Mouse (Mus musculus) liver, adult 2 months (tissue): ENCODE measurements around the gene Gm28038. TPM values are rescaled to one million over a fixed set of nuclear protein-coding genes. Genes with fewer than 3 reads are reported as not detected.

Experiments used
- DNase-seq: peaks from one replicate; pipeline ENCODE4 v3.0.0-alpha.2; 2011; ENCODE audit warnings: low read depth, low spot score; ENCODE audit errors: extremely low read depth
- H3K27ac ChIP-seq: fragments of 200-500 bp; replicated peaks from 2 replicates; pipeline ENCODE4 v1.5.1; 2012; ENCODE audit warnings: low read depth, mild to moderate bottlenecking, control low read depth, inconsistent platforms, low read length; ENCODE audit not compliant: insufficient read depth
- H3K27me3 ChIP-seq: fragments of 200-500 bp; 2 replicates; pipeline ENCODE4 v1.6.1; 2012; ENCODE audit warnings: mild to moderate bottlenecking, moderate library complexity, low read length, inconsistent platforms; ENCODE audit not compliant: control insufficient read depth, insufficient read depth
- H3K36me3 ChIP-seq: fragments of 200-500 bp; 2 replicates; pipeline ENCODE4 v1.6.1; 2012; ENCODE audit warnings: low read length, inconsistent platforms; ENCODE audit not compliant: control insufficient read depth, insufficient read depth
- H3K4me1 ChIP-seq: fragments of 200-500 bp; 2 replicates; pipeline ENCODE4 v1.6.1; 2011; ENCODE audit warnings: low read length; ENCODE audit not compliant: control insufficient read depth, insufficient read depth
- H3K4me3 ChIP-seq: fragments of 200-500 bp; 2 replicates; pipeline ENCODE4 v1.5.1; 2011; ENCODE audit warnings: low read depth, mild to moderate bottlenecking, control low read depth, low read length, moderate library complexity; ENCODE audit not compliant: insufficient read depth
- H3K79me2 ChIP-seq: fragments of 200-500 bp; 2 replicates; pipeline ENCODE4 v1.6.1; 2012; ENCODE audit warnings: inconsistent platforms, mild to moderate bottlenecking, low read length, moderate library complexity; ENCODE audit not compliant: control insufficient read depth, insufficient read depth
- H3K9ac ChIP-seq: fragments of 200-500 bp; 2 replicates; pipeline ENCODE4 v1.6.1; 2012; ENCODE audit warnings: low read depth, mild to moderate bottlenecking, control low read depth, inconsistent platforms, low read length
- CTCF ChIP-seq: fragments of 200-500 bp; IDR thresholded peaks from 2 replicates; pipeline ENCODE4 v1.5.1; 2011; ENCODE audit warnings: low read depth, low read length, control low read depth
- POLR2A ChIP-seq: fragments of 200-500 bp; IDR thresholded peaks from 2 replicates; pipeline ENCODE4 v1.6.1; 2011; ENCODE audit warnings: low read length, control low read depth; ENCODE audit not compliant: insufficient read depth; ENCODE audit errors: extremely low read depth
- WGBS: fragments of 180-500 bp; shearing (Covaris S2); methylation state at CpG from one replicate; pipeline ENCODE4 v1.1.7; 2018; 5-methylcytosine and 5-hydroxymethylcytosine counted together
- polyA plus RNA-seq: library from polyadenylated mRNA; depleted of rRNA; stranded (reverse); fragments of >200 nt; gene quantifications from 2 replicates; pipeline ENCODE4 v1.2.3, GENCODE M21; 2012
- total RNA-seq: library from RNA; depleted of rRNA; stranded (reverse); fragments of >200 nt; gene quantifications from 2 replicates; pipeline ENCODE4 v1.2.3, GENCODE M21; 2014

The Gm28038 gene
- total and polyA plus RNA-seq, 2 experiments, result not detected

DNA sequence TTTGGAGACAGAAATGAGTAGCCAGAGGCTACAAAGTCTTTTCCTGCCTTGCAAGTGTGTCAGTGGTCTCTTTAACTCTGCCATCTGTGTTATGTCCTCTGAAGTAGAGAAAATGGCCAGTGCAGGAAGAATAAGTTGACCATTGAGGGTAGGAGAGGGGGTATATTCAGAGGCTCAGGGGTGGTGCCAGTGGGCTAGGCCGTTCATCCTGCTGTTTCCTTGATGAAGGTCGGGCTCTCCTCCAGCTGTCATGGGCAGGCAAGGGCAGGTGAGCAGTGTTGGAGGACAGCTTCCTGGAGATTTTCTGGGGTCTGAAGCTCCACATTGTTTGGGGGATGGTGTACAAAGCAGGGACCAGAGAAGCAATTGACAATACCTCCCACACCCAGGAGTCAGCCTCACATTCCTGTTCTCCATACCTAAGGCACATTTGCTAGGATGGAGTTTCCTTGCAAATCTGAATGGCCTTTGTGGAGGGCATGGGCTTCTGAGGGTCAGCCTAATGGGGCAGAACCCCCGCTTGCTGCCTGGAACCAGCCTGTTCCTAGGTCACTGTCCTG, 41.9 kb upstream of the Gm28038 start:
- TF ChIP-seq CTCF, result no peak
- TF ChIP-seq POLR2A, result no peak
- DNase-seq, result no peak
- Histone ChIP-seq H3K4me3 (peak overlapping the region; percentile 72), H3K36me3 (peaks cover 6% of the 10 kb centered on the region; the same call in 1 of the 2 replicates), H3K27ac (peak overlapping the region; percentile 56), H3K4me1 (peaks cover 36% of the 10 kb centered on the region), H3K27me3 (no peaks in the 10 kb centered on the region), H3K9ac (peak overlapping the region; percentile 81), H3K79me2 (peaks cover 36% of the 10 kb centered on the region)
- 52% methylated on average over 3 of the region's 3 CpGs for WGBS

DNA sequence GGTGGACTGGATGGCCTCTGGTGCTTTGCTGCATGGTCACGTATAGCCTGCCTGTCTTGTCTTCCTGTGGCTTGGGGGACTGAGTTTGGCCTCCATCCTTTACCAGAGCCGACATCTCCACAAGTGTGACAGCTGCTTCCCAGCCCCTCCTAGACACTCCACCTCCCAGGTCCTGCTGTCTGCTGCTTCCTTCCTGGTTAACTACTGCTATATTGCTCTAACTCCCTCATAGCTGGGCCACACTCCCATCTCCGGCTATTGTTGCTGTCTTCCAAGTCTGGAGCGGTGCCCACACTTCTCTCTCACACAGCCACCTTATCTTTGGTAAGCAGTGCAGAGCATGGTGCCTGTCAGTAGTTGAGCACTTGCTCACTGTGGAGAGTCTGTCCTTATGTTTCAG, 41.1 kb upstream of the Gm28038 start:
- WGBS, result 70% methylated on average over 4 of the region's 4 CpGs
- H3K79me2 ChIP-seq, result peaks cover 42% of the 10 kb centered on the region
- peaks cover 38% of the 10 kb centered on the region for H3K4me1 ChIP-seq
- no peak for TF ChIP-seq POLR2A
- TF ChIP-seq CTCF, result no peak
- peak overlapping the region; percentile 56 for H3K27ac ChIP-seq
- peaks cover 6% of the 10 kb centered on the region; the same call in 1 of the 2 replicates for H3K36me3 ChIP-seq
- H3K9ac ChIP-seq, result peak overlapping the region; percentile 42
- peak; percentile 13 for DNase-seq
- H3K4me3 ChIP-seq, result no peak overlapping the region
- no peaks in the 10 kb centered on the region for H3K27me3 ChIP-seq

- Histone ChIP-seq H3K4me3 (no peak within 1 kb of the TSS), H3K27me3 (no peaks in the 10 kb centered on the region), H3K4me1 (peaks cover 38% of the 10 kb centered on the region), H3K27ac (peak within 1 kb of the TSS; percentile 56), H3K36me3 (peaks cover 6% of the 10 kb centered on the region; the same call in 1 of the 2 replicates), H3K79me2 (peaks cover 45% of the 10 kb centered on the region), H3K9ac (peak within 1 kb of the TSS; percentile 42)
- no peak for DNase-seq
- WGBS, result 55% methylated on average over 2 of the region's 2 CpGs
- TF ChIP-seq POLR2A, result no peak
- no peak for TF ChIP-seq CTCF
Measured at GRCm38 (mm10) chr2:30240267-30240666, 40.6 kb upstream of the Gm28038 start, which contains the start of gene Gm28035. Gene Gm28035, plus strand, starts transcription at chr2:30240567.

DNA sequence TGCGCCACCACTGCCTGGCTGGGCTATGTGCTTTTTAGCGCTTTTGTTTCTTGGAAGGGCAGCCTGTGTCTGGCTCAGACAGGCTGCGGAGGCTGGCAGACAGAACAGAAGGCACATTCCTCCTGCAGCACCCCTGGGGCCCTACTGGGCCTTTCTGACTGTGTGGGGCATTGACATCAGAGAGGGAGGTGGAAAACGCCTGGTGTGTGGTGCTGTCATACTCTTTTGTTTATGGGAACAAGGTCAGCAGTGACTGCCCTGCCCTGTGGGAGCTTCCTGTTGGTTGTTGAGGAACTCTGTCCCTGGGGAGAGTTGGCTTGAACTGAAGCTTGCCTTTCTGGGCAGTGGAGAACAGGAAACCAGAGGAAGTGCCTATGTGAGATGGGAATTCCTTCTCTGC, 38.3 kb upstream of the Gm28038 start:
- DNase-seq, result peak; percentile 88
- no peak for TF ChIP-seq CTCF
- TF ChIP-seq POLR2A, result no peak
- peaks cover 58% of the 10 kb centered on the region for H3K79me2 ChIP-seq

GRCm38 (mm10) chr2:30243391-30243790, 37.5 kb upstream of the Gm28038 start:
- H3K27me3 ChIP-seq, result no peaks in the 10 kb centered on the region
- H3K79me2 ChIP-seq, result peaks cover 59% of the 10 kb centered on the region
- H3K9ac ChIP-seq, result no peak overlapping the region
- TF ChIP-seq CTCF, result no peak
- TF ChIP-seq POLR2A, result no peak
- 81% methylated on average over 4 of the region's 4 CpGs for WGBS
- H3K36me3 ChIP-seq, result peaks cover 8% of the 10 kb centered on the region; the same call in 1 of the 2 replicates
- H3K27ac ChIP-seq, result peak overlapping the region; percentile 43; the same call in 1 of the 2 replicates
- DNase-seq, result no peak
- H3K4me1 ChIP-seq, result peaks cover 51% of the 10 kb centered on the region
- no peak overlapping the region for H3K4me3 ChIP-seq

More for the DNA sequence above, 38.3 kb upstream of the Gm28038 start:
- Histone ChIP-seq H3K9ac (0 out of 2 replicates have a peak overlapping the region, but pooled peaks have one; percentile 14), H3K36me3 (peaks cover 6% of the 10 kb centered on the region; the same call in 1 of the 2 replicates), H3K27me3 (no peaks in the 10 kb centered on the region), H3K27ac (peak overlapping the region; percentile 43), H3K4me3 (no peak overlapping the region), H3K4me1 (peaks cover 47% of the 10 kb centered on the region)
- WGBS, result 10% methylated on average over 4 of the region's 4 CpGs

DNA sequence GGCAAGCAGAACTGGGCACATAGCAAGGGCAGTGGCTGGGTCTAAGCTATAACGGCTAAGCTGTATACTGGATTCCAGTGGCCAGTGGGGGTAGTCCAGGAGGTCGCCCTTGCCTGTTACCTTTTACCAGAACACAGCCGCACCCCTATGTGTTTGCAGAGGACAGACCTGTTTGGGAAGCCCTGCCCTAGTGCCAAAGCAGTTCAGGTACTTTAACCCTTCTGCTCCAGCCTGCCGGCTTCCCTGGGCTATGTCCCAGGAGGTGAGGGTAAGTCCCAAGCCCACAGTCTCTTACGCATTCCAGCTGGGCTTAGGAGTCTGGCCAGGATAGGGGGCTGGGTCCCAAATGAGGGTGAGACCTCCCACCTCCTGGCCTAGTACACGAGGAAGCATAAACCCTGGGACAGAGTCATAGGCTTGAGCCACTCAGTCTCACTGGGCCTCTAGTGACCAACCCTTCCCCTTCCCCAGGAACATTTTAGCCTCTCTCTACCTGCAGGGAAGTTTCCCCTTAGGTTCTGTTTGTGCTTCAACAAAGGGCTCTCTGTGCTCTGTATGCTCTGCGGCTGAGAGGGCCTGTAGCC, 36.2 kb upstream of the Gm28038 start:
- peaks cover 39% of the 10 kb centered on the region for H3K4me1 ChIP-seq

More for the DNA sequence above, 36.2 kb upstream of the Gm28038 start:
- Histone ChIP-seq H3K4me3 (no peak overlapping the region), H3K9ac (no peak overlapping the region), H3K79me2 (peaks cover 60% of the 10 kb centered on the region), H3K27ac (peak overlapping the region; percentile 24; the same call in 1 of the 2 replicates), H3K27me3 (no peaks in the 10 kb centered on the region), H3K36me3 (peaks cover 9% of the 10 kb centered on the region; the same call in 1 of the 2 replicates)
- TF ChIP-seq CTCF, result no peak
- TF ChIP-seq POLR2A, result no peak
- DNase-seq, result peak; percentile 69
- WGBS, result 29% methylated on average over 7 of the region's 7 CpGs
